Mouse (Mus musculus) erythroblast, embryonic 14.5 days (primary cell): Measurements from ENCODE around the gene Msl1.

Experiments
- GATA1 ChIP-seq: IDR thresholded peaks from 2 replicates; pipeline ENCODE4 v1.6.1; 2012; ENCODE audit warnings: low read length, inconsistent platforms, mixed read lengths
- TAL1 ChIP-seq: IDR thresholded peaks from 3 replicates; pipeline ENCODE4 v1.6.1; 2012; ENCODE audit warnings: low read length, inconsistent platforms, mixed read lengths

GRCm38 (mm10) chr11:98755726-98756380 lies 39.5 kb upstream of the Msl1 start:
- TF ChIP-seq TAL1, result no peak
- TF ChIP-seq GATA1, result no peak
